Mouse (Mus musculus) cortical plate, adult 2 months (tissue): ENCODE data around the gene Nbea. TPM values are rescaled to one million over a fixed set of nuclear protein-coding genes. Genes with fewer than 3 reads are reported as not detected.

Experiments
- H3K27ac ChIP-seq: fragments of 200-500 bp; 2 replicates; pipeline ENCODE4 v1.5.1; 2012; ENCODE audit warnings: low read length, control low read depth, inconsistent platforms; ENCODE audit not compliant: insufficient read depth
- H3K4me1 ChIP-seq: fragments of 200-500 bp; 2 replicates; pipeline ENCODE4 v1.6.1; 2011; ENCODE audit warnings: low read length; ENCODE audit not compliant: control insufficient read depth, insufficient read depth
- H3K4me3 ChIP-seq: fragments of 200-500 bp; 2 replicates; pipeline ENCODE4 v1.5.1; 2011; ENCODE audit warnings: mild to moderate bottlenecking, low read length, control low read depth; ENCODE audit not compliant: insufficient read depth
- CTCF ChIP-seq: fragments of 200-500 bp; IDR thresholded peaks from 2 replicates; pipeline ENCODE4 v1.5.1; 2011; ENCODE audit warnings: mild to moderate bottlenecking, control low read depth, low read length; ENCODE audit not compliant: insufficient read depth; ENCODE audit errors: extremely low read depth
- POLR2A ChIP-seq: fragments of 200-500 bp; IDR thresholded peaks from 2 replicates; pipeline ENCODE4 v1.6.1; 2011; ENCODE audit warnings: mild to moderate bottlenecking, low read length, control low read depth; ENCODE audit not compliant: insufficient read depth; ENCODE audit errors: extremely low read depth
- polyA plus RNA-seq: library from polyadenylated mRNA; depleted of rRNA; stranded (reverse); fragments of >200 nt; gene quantifications from 2 replicates; pipeline ENCODE4 v1.2.3, GENCODE M21; 2012

Nbea gene
- polyA plus RNA-seq, 1 experiment, result 115 TPM

DNA sequence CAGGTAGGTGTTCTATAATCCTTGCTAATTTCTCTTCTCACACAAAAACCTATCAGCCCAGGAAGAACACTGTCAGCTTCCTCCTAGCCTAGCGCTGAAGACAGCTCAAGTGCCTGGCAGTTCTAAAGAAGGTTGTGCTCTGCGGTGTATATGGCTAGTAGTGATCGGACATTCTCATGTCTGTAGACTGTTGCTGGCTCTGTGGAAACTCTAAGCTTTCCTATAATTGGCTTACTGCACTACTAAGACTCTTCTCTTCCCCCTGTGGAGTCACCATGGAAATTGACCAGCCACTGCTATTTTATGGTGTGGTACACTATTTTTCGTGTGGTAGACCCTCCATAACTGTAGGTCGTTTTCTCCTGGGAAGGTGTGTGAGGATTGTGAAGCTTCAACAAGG, 441.3 kb downstream of the Nbea start:
- H3K27ac ChIP-seq, result no peak overlapping the region
- no peak overlapping the region for H3K4me3 ChIP-seq
- H3K4me1 ChIP-seq, result peaks cover 4% of the 10 kb centered on the region
- TF ChIP-seq POLR2A (no peak), CTCF (no peak)

GRCm38 (mm10) chr3:55741428-55741827, 442.1 kb downstream of the Nbea start:
- H3K27ac ChIP-seq, result no peak overlapping the region
- H3K4me1 ChIP-seq, result peaks cover 4% of the 10 kb centered on the region
- no peak for TF ChIP-seq POLR2A
- no peak overlapping the region for H3K4me3 ChIP-seq

DNA sequence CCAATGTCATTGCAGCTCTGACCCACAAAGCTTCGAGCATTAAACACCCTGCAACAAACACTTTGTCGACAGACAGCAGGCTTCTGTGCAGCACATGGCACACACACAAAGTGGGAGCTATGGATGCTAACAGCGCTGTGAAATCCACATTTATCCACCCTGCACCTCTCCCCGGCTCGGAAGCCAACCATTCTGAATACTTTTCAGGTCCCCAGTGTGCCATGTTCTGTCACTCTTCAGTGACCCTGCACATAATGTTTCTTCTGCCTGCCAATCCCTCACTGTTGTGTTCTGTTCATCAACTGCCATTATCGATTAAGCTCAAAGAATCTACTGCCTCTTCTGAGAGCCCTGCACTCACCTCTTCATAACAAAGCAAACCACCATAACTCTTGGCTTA, 449.8 kb downstream of the Nbea start:
- no peak overlapping the region for H3K4me3 ChIP-seq
- no peak for TF ChIP-seq POLR2A
- TF ChIP-seq CTCF, result no peak
- peaks cover 1% of the 10 kb centered on the region; the same call in 1 of the 2 replicates for H3K4me1 ChIP-seq
- no peak overlapping the region for H3K27ac ChIP-seq

DNA sequence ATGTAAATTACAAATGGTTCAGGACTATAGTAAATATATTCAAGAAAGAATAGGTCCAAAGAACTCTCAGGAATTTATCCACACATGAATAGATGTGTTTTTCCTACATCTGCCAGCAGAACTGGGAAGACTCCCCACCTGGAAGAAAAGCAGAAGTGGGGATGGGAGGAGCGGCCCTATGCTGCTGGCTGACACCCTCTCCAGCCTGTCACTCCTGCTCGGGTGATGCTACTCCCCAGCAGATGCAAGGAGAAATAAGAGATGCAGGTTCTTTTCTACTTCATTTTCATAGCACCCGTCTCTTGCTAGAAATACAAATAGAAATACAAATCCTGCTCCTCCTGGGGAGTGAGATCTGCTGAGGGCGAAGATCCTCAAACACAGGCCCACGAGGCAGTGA, 453.0 kb downstream of the Nbea start:
- Histone ChIP-seq H3K4me3 (no peak overlapping the region), H3K27ac (no peak overlapping the region), H3K4me1 (peaks cover 1% of the 10 kb centered on the region; the same call in 1 of the 2 replicates)
- TF ChIP-seq CTCF (no peak), POLR2A (no peak)

DNA sequence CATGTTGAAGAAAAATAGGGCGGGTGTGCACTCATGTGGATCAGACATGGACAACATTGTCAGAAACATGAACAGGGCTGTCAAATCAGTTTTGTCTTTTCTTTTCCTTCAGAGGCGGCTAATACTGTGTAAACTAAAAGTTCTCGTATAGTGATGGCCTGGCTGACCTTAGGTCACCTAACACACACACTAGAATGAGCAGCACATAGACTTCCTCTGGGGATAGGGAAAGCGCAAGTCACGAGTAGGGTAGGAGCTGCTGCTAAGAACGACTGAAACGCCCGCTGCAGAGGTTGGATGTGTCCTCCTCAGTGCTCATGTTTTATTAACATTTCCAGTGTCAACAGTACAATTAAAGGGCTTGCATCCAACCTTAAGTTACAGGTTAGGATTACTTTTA, 453.4 kb downstream of the Nbea start:
- Histone ChIP-seq H3K4me3 (no peak overlapping the region), H3K27ac (no peak overlapping the region), H3K4me1 (peaks cover 1% of the 10 kb centered on the region; the same call in 1 of the 2 replicates)
- no peak for TF ChIP-seq POLR2A
- TF ChIP-seq CTCF, result no peak

GRCm38 (mm10) chr3:55714260-55714659, 469.2 kb downstream of the Nbea start:
- peaks cover 3% of the 10 kb centered on the region; the same call in 1 of the 2 replicates for H3K4me1 ChIP-seq
- no peak overlapping the region for H3K4me3 ChIP-seq
- TF ChIP-seq CTCF, result no peak
- TF ChIP-seq POLR2A, result no peak
- H3K27ac ChIP-seq, result no peak overlapping the region

DNA sequence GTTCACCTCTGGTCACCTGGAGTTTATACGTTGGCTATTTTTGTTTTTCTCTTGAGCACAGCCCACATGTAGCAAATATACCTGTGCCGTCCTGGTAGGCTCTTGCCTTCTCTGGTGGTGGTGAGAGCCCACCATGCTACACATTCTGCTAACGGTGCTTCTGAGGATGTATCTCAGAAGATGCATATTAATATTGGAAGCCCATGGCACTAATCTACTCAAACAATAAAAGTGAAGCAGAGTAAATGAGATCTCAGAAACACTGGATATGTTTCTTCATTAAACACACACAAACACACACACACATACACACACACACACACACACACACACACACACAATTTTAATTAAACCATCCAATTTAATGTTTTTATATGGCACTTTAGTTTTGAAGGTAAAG, 469.6 kb downstream of the Nbea start:
- Histone ChIP-seq H3K27ac (no peak overlapping the region), H3K4me3 (no peak overlapping the region), H3K4me1 (peaks cover 3% of the 10 kb centered on the region; the same call in 1 of the 2 replicates)
- TF ChIP-seq CTCF (no peak), POLR2A (no peak)

DNA sequence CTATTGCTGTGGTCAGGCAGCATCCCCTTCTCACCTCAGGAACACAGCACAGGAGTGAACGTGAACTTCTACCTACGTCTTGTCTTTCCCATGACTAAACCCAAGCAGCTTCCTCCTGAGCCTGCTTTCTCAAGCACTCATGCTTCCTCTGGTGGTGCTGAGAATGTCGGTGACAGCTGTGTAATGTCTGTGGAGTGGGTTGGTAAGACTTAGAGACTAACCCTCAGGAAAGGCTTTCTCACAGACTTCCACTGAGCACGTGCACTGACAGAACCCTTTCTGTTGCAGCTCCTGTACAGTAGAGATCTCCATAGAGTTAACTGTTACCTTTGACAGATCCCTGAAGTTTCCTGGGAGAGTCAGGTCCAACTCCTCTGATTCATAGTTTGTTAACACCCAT, 473.2 kb downstream of the Nbea start:
- no peak overlapping the region for H3K27ac ChIP-seq
- TF ChIP-seq CTCF (no peak), POLR2A (no peak)
- peaks cover 6% of the 10 kb centered on the region for H3K4me1 ChIP-seq
- H3K4me3 ChIP-seq, result no peak overlapping the region

GRCm38 (mm10) chr3:55701632-55702031, 481.9 kb downstream of the Nbea start:
- TF ChIP-seq POLR2A, result no peak
- no peak for TF ChIP-seq CTCF
- Histone ChIP-seq H3K4me1 (peaks cover 6% of the 10 kb centered on the region), H3K4me3 (no peak overlapping the region), H3K27ac (no peak overlapping the region)

DNA sequence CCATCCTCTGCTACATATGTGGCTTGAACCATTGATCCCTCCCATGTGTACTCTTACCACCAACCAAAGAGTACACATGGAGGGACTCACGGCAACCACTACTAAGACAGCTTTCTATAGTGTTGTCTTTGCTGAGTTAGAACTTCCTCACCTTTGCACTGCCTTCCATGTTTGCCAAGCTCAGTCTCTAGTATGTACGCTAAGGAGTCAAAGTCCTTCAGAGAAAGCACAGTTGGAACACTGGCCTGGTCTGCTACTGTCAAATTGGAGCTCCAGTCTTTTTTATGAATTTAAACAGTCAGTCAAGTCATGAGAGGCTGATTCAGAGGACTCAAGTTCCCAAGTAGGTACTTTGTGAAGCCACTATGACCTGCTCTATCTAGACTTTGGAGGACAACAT, 486.3 kb downstream of the Nbea start:
- peaks cover 3% of the 10 kb centered on the region; the same call in 1 of the 2 replicates for H3K4me1 ChIP-seq
- H3K27ac ChIP-seq, result no peak overlapping the region
- TF ChIP-seq CTCF, result no peak
- TF ChIP-seq POLR2A, result no peak
- no peak overlapping the region for H3K4me3 ChIP-seq

DNA sequence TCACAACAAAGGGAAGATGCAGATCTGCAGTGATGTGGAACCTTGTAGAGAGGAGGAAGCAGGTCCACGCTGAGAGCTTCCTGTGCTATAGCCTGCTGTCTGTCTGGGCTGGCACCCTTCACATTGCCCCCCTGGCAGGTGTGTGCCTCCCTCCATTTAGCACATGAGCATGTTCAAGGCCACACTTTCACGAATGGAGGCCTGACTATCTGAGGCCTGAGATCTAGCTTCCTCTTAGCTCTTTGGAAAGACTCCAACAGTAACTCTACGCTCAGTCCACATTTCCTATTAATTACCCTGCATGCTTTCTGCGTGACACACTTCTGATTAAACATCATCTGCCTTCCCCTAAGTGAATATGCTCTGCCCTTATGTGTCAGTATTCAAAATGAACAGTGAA, 490.4 kb downstream of the Nbea start:
- TF ChIP-seq POLR2A (no peak), CTCF (no peak)
- H3K4me1 ChIP-seq, result peaks cover 2% of the 10 kb centered on the region
- H3K4me3 ChIP-seq, result no peak overlapping the region
- no peak overlapping the region for H3K27ac ChIP-seq

- Histone ChIP-seq H3K4me1 (peaks cover 7% of the 10 kb centered on the region), H3K4me3 (no peak overlapping the region), H3K27ac (no peak overlapping the region)
- TF ChIP-seq POLR2A, result no peak
- no peak for TF ChIP-seq CTCF
These were observed 495.4 kb downstream of the Nbea start for GRCm38 (mm10) chr3:55688098-55688497.
